Mouse (Mus musculus) heart, postnatal 0 days (tissue): ENCODE results near the gene Fbln5. TPM values are rescaled to one million over a fixed set of nuclear protein-coding genes. Genes with fewer than 3 reads are reported as not detected.
A peak's percentile ranks its signal among the peaks of the same experiment; 100 is the strongest.

Experiments
- ATAC-seq: fragments of 200-750 bp; cut with Nextera tagmentation; 2 replicates; pipeline ENCODE4 v1.8.0; 2017; ENCODE audit warnings: low read depth, moderate number of reproducible peaks, moderate library complexity; ENCODE audit not compliant: insufficient read depth
- DNase-seq: peaks from one replicate; pipeline ENCODE4 v3.0.0-alpha.2; 2016; ENCODE audit warnings: low spot score
- H3K27ac ChIP-seq: fragments of 300-500 bp; sonication (generic); 2 replicates; pipeline ENCODE4 v1.5.1; 2014; ENCODE audit warnings: low read depth, mild to moderate bottlenecking
- H3K27me3 ChIP-seq: fragments of 300-500 bp; sonication (generic); 2 replicates; pipeline ENCODE4 v1.6.1; 2014; ENCODE audit warnings: low read length, mixed read lengths; ENCODE audit not compliant: control insufficient read depth, insufficient read depth
- H3K36me3 ChIP-seq: fragments of 300-500 bp; sonication (generic); replicated peaks from 2 replicates; pipeline ENCODE4 v1.6.1; 2014; ENCODE audit warnings: low read length, mixed read lengths; ENCODE audit not compliant: control insufficient read depth, insufficient read depth
- H3K4me1 ChIP-seq: fragments of 300-500 bp; sonication (generic); 2 replicates; pipeline ENCODE4 v1.6.1; 2014; ENCODE audit warnings: antibody characterized with exemption; ENCODE audit not compliant: control insufficient read depth, insufficient read depth
- H3K4me2 ChIP-seq: fragments of 300-500 bp; sonication (generic); 2 replicates; pipeline ENCODE4 v1.6.1; 2014; ENCODE audit warnings: low read depth, mild to moderate bottlenecking, low read length, moderate library complexity
- H3K4me3 ChIP-seq: fragments of 300-500 bp; sonication (generic); 2 replicates; pipeline ENCODE4 v1.5.1; 2014; ENCODE audit warnings: low read depth, low read length
- H3K9ac ChIP-seq: fragments of 300-500 bp; sonication (generic); replicated peaks from 2 replicates; pipeline ENCODE4 v1.6.1; 2014; ENCODE audit warnings: low read depth, low read length, mixed read lengths
- H3K9me3 ChIP-seq: fragments of 300-500 bp; sonication (generic); replicated peaks from 2 replicates; pipeline ENCODE4 v1.6.1; 2016; ENCODE audit warnings: low read length; ENCODE audit not compliant: control insufficient read depth
- CTCF ChIP-seq: IDR thresholded peaks from 2 replicates; pipeline ENCODE4 v1.5.1; 2016; ENCODE audit warnings: antibody characterized with exemption, control low read depth, low read depth
- EP300 ChIP-seq: IDR thresholded peaks from 2 replicates; pipeline ENCODE4 v1.6.1; 2016; ENCODE audit warnings: antibody characterized with exemption, low read depth
- WGBS: fragments of 180-500 bp; shearing (Covaris S2); extraction: QIAGEN DNeasy Blood & Tissue Kit; methylation state at CpG from one replicate; pipeline ENCODE4 v1.1.7; 2014; 5-methylcytosine and 5-hydroxymethylcytosine counted together
- polyA plus RNA-seq: library from polyadenylated mRNA; unstranded; fragments of >200 nt; fragmentation: Nextera tagmentation; extraction: Ambion mirVana; gene quantifications from 2 replicates; pipeline ENCODE4 v1.2.1, GENCODE M21; 2015
- total RNA-seq: library from RNA; depleted of rRNA; stranded (reverse); fragments of >200 nt; gene quantifications from 2 replicates; pipeline ENCODE4 v1.2.3, GENCODE M21; 2014; ENCODE audit warnings: low replicate concordance

Fbln5 gene
- total and polyA plus RNA-seq, 2 experiments from 2014 or later, result 38.4 to 56.0 TPM

- DNase-seq (no peak), ATAC-seq (no peak)
- H3K27me3 ChIP-seq, result no peaks in the 10 kb centered on the region
- H3K36me3 ChIP-seq, result peaks cover 35% of the 10 kb centered on the region
- H3K4me2 ChIP-seq, result no peak overlapping the region
- WGBS, result 95% methylated on average over 6 of the region's 6 CpGs
- H3K9me3 ChIP-seq, result no peaks in the 10 kb centered on the region
- H3K27ac ChIP-seq, result no peak overlapping the region
- TF ChIP-seq EP300 (no peak), CTCF (no peak)
- no peak overlapping the region for H3K9ac ChIP-seq
- H3K4me1 ChIP-seq, result no peaks in the 10 kb centered on the region
- no peak overlapping the region for H3K4me3 ChIP-seq
Measured at GRCm38 (mm10) chr12:101833115-101833506, 14.3 kb upstream of the Fbln5 start.

DNA sequence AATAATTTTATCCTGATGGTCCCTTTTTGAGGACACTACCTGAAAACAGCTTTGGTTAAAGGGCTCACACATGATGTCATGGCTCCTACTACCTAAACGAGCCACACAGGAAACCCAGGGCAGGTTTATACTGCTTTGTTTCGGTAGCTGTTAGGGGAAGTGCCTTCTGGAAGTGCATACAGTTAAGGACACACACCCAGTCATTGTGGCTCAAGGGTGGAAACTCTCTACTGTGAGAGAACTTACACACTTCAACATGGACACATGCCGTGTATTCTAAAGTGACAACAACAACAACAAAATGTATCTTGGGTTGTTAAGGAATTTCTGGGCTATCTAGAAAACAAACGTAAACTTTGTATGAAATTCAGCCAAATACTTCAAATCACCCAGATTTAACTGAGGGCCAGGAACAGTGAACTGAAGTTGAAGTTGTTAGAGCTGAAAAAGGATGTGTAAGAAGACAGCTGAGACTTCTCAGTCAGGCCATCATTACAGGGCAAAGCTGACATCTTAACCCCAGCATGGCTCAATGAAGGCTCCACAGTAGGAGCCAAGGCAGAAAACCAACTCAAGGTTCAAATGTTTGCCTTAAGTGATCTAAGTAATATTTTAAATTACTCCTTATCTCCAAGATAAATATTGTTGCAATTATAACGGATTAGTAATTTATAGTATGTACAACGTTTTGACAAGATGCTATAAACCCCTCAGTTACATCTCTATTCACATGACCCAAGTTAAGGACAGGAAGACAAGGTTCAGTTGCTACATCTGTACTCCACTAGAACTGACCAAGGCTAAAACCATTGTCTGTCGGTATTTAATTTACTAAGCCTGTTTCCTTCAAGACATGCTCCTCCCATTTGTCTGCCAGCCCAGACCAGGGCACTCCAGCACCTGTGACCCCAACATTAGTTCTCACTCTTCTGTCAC, 13.6 kb upstream of the Fbln5 start:
- H3K27ac ChIP-seq, result no peak overlapping the region
- H3K9ac ChIP-seq, result no peak overlapping the region
- no peaks in the 10 kb centered on the region for H3K4me1 ChIP-seq
- H3K4me2 ChIP-seq, result no peak overlapping the region
- no peaks in the 10 kb centered on the region for H3K9me3 ChIP-seq
- no peak overlapping the region for H3K4me3 ChIP-seq
- H3K27me3 ChIP-seq, result no peaks in the 10 kb centered on the region
- DNase-seq (no peak), ATAC-seq (no peak)
- 70% methylated on average over 7 of the region's 7 CpGs for WGBS
- H3K36me3 ChIP-seq, result peaks cover 28% of the 10 kb centered on the region
- no peak for TF ChIP-seq EP300

- TF ChIP-seq EP300 (no peak), CTCF (no peak)
- H3K4me2 ChIP-seq, result no peak overlapping the region
- H3K27me3 ChIP-seq, result no peaks in the 10 kb centered on the region
- H3K36me3 ChIP-seq, result peaks cover 18% of the 10 kb centered on the region
- no peak overlapping the region for H3K9ac ChIP-seq
- no peaks in the 10 kb centered on the region for H3K9me3 ChIP-seq
- H3K4me1 ChIP-seq, result no peaks in the 10 kb centered on the region
- no peak overlapping the region; the same call in 1 of the 2 replicates for H3K27ac ChIP-seq
- ATAC-seq, result 0 out of 2 replicates have a peak, but pooled peaks have one; percentile 20
- H3K4me3 ChIP-seq, result no peak overlapping the region
- DNase-seq, result no peak
- WGBS, result 49% methylated on average over 4 of the region's 4 CpGs
Measured at GRCm38 (mm10) chr12:101831221-101831620, 12.4 kb upstream of the Fbln5 start.

- no peak for DNase-seq
- WGBS, result 90% methylated on average over 4 of the region's 4 CpGs
Measured at GRCm38 (mm10) chr12:101823161-101823560, 4.3 kb upstream of the Fbln5 start.

GRCm38 (mm10) chr12:101821596-101821995, 2.7 kb upstream of the Fbln5 start:
- Histone ChIP-seq H3K9me3 (no peaks in the 10 kb centered on the region), H3K4me3 (no peak overlapping the region), H3K27ac (no peak overlapping the region), H3K4me1 (0 out of 2 replicates have a peak, but pooled peaks cover 6% of the 10 kb centered on the region), H3K9ac (no peak overlapping the region), H3K27me3 (peaks cover 2% of the 10 kb centered on the region; the same call in 1 of the 2 replicates), H3K36me3 (no peaks in the 10 kb centered on the region), H3K4me2 (no peak overlapping the region)
- 13% methylated on average over 3 of the region's 3 CpGs for WGBS
- no peak for ATAC-seq
- TF ChIP-seq EP300, result no peak
- TF ChIP-seq CTCF, result no peak
- no peak for DNase-seq

More at GRCm38 (mm10) chr12:101823161-101823560, 4.3 kb upstream of the Fbln5 start:
- Histone ChIP-seq H3K36me3 (no peaks in the 10 kb centered on the region), H3K4me2 (no peak overlapping the region), H3K4me3 (no peak overlapping the region), H3K27me3 (no peaks in the 10 kb centered on the region), H3K27ac (no peak overlapping the region), H3K4me1 (0 out of 2 replicates have a peak, but pooled peaks cover 6% of the 10 kb centered on the region), H3K9me3 (no peaks in the 10 kb centered on the region), H3K9ac (no peak overlapping the region)
- ATAC-seq, result no peak
- TF ChIP-seq CTCF (no peak), EP300 (no peak)
